Mouse (Mus musculus): ENCODE data around the gene Ppp1r9a.
A peak's percentile ranks its signal among the peaks of the same experiment; 100 is the strongest.
"Not testable (repeated sequence)": the region's sequence is repeated elsewhere in the genome, so short reads cannot be mapped to it uniquely, and the experiment has no call there.

The Ppp1r9a gene

GRCm38 (mm10) chr6:4902674-4903324 is at the start of gene Ppp1r9a:
Gene Ppp1r9a, plus strand, starts transcription at chr6:4902917.
- DNase-seq, result peak; percentile 73

- DNase-seq, result no peak
Measured at GRCm38 (mm10) chr6:4855236-4855635, 47.5 kb upstream of the Ppp1r9a start.

- no peak for DNase-seq
Measured at GRCm38 (mm10) chr6:4856919-4857318, 45.8 kb upstream of the Ppp1r9a start.

- DNase-seq, result no peak
Measured at GRCm38 (mm10) chr6:4884316-4884715, 18.4 kb upstream of the Ppp1r9a start.

- no peak for DNase-seq
Measured at GRCm38 (mm10) chr6:4889544-4889943, 13.2 kb upstream of the Ppp1r9a start.

GRCm38 (mm10) chr6:4892417-4892816 is 10.3 kb upstream of the Ppp1r9a start:
- DNase-seq, result no peak

GRCm38 (mm10) chr6:4893312-4893711 is 9.4 kb upstream of the Ppp1r9a start:
- not testable (repeated sequence) for DNase-seq

- peak; percentile 15 for DNase-seq
Measured at GRCm38 (mm10) chr6:4899906-4900305, 2.8 kb upstream of the Ppp1r9a start.

- DNase-seq, result peak; percentile 56
Measured at GRCm38 (mm10) chr6:4903325-4904054, 773 bp downstream of the Ppp1r9a start.

- DNase-seq, result peak; percentile 29
Measured at GRCm38 (mm10) chr6:4904055-4904450, 1.3 kb downstream of the Ppp1r9a start.

GRCm38 (mm10) chr6:4910042-4910634 is 7.4 kb downstream of the Ppp1r9a start:
- DNase-seq, result no peak

- DNase-seq, result no peak
Measured at GRCm38 (mm10) chr6:4918470-4918869, 15.8 kb downstream of the Ppp1r9a start.

GRCm38 (mm10) chr6:4923791-4924190 is 21.1 kb downstream of the Ppp1r9a start:
- not testable (repeated sequence) for DNase-seq

- DNase-seq, result no peak
Measured at GRCm38 (mm10) chr6:4925966-4926687, 23.4 kb downstream of the Ppp1r9a start.

GRCm38 (mm10) chr6:4930321-4930720 is 27.6 kb downstream of the Ppp1r9a start:
- DNase-seq, result no peak

- DNase-seq, result no peak
Measured at GRCm38 (mm10) chr6:4938901-4939300, 36.2 kb downstream of the Ppp1r9a start.

- no peak for DNase-seq
Measured at GRCm38 (mm10) chr6:4940086-4940485, 37.4 kb downstream of the Ppp1r9a start.

GRCm38 (mm10) chr6:4940639-4941038 is 37.9 kb downstream of the Ppp1r9a start:
- DNase-seq, result no peak

GRCm38 (mm10) chr6:4943821-4944220 is 41.1 kb downstream of the Ppp1r9a start:
- no peak for DNase-seq

GRCm38 (mm10) chr6:4948056-4948455 is 45.3 kb downstream of the Ppp1r9a start:
- no peak for DNase-seq

GRCm38 (mm10) chr6:4949701-4950100 is 47.0 kb downstream of the Ppp1r9a start:
- DNase-seq, result no peak

GRCm38 (mm10) chr6:4953028-4953719 is 50.5 kb downstream of the Ppp1r9a start:
- DNase-seq, result no peak

GRCm38 (mm10) chr6:4956651-4957050 is 53.9 kb downstream of the Ppp1r9a start:
- peak; percentile 10 for DNase-seq

Data from lung, postnatal 10 days (tissue).